Mouse (Mus musculus) gastrocnemius, adult 8-10 months (tissue): Measurements from ENCODE around the gene Catsper4. TPM values are rescaled to one million over a fixed set of nuclear protein-coding genes. Genes with fewer than 3 reads are reported as not detected.
"Not testable (repeated sequence)": the region's sequence is repeated elsewhere in the genome, so short reads cannot be mapped to it uniquely, and the experiment has no call there.

Experiments used
- DNase-seq, 2 experiments: peaks; one replicate each; pipeline ENCODE4 v3.0.0; 2022; ENCODE audit warnings: low spot score in 2 of 2
- total RNA-seq, 4 experiments: library from RNA; stranded (reverse); gene quantifications; 2 replicates each; pipeline ENCODE4 v1.2.4; 2022

The Catsper4 gene
- 1 to 10 TPM in 2 of 4 experiments, under 1 TPM in 2; 0.75 to 1.8 (median 1.1) TPM for total RNA-seq

- no peak for DNase-seq
These were observed at the start of gene Catsper4 for GRCm38 (mm10) chr4:134227194-134227593. TSS of gene Catsper4 (minus strand) at chr4:134227383.

GRCm38 (mm10) chr4:134273417-134274345 lies 46.5 kb upstream of the Catsper4 start:
- no peak for DNase-seq

- DNase-seq = no peak
These were observed 45.7 kb upstream of the Catsper4 start for GRCm38 (mm10) chr4:134272731-134273416.

GRCm38 (mm10) chr4:134271979-134272378 lies 44.8 kb upstream of the Catsper4 start:
- DNase-seq = no peak

GRCm38 (mm10) chr4:134269622-134270021 lies 42.4 kb upstream of the Catsper4 start:
- DNase-seq = not testable (repeated sequence)

- no peak for DNase-seq
These were observed 41.0 kb upstream of the Catsper4 start for GRCm38 (mm10) chr4:134268102-134268655.

- DNase-seq = no peak
These were observed 38.8 kb upstream of the Catsper4 start for GRCm38 (mm10) chr4:134265860-134266585.

- DNase-seq = peak in 1 of 2 experiments; percentile 51
These were observed 36.0 kb upstream of the Catsper4 start for GRCm38 (mm10) chr4:134263191-134263590.

- DNase-seq = no peak
These were observed 31.2 kb upstream of the Catsper4 start for GRCm38 (mm10) chr4:134258354-134258753.

- no peak for DNase-seq
These were observed 30.2 kb upstream of the Catsper4 start for GRCm38 (mm10) chr4:134257198-134258009.

GRCm38 (mm10) chr4:134256407-134257197 lies 29.4 kb upstream of the Catsper4 start:
- DNase-seq = no peak

GRCm38 (mm10) chr4:134255854-134256253 lies 28.7 kb upstream of the Catsper4 start:
- DNase-seq = no peak

- no peak for DNase-seq
These were observed 27.7 kb upstream of the Catsper4 start for GRCm38 (mm10) chr4:134254835-134255234.

- DNase-seq = no peak
These were observed 26.6 kb upstream of the Catsper4 start, which contains the start of gene Grrp1 for GRCm38 (mm10) chr4:134253722-134254324. TSS of gene Grrp1 (minus strand) at chr4:134254106.

- no peak for DNase-seq
These were observed 25.9 kb upstream of the Catsper4 start for GRCm38 (mm10) chr4:134252911-134253721.

GRCm38 (mm10) chr4:134252131-134252910 lies 25.1 kb upstream of the Catsper4 start:
- no peak for DNase-seq
